Mouse (Mus musculus) Patski (cell line): ENCODE results near the gene Ttll10. TPM values are rescaled to one million over a fixed set of nuclear protein-coding genes. Genes with fewer than 3 reads are reported as not detected.

Experiments
- ATAC-seq: fragments of 100-300 bp; one replicate; pipeline ENCODE4 v1.8.0; 2021
- CTCF ChIA-PET: fragments of 350-600 bp; sonication (Branson Sonifier 250); formaldehyde crosslinking; loops from one replicate; lab custom pipeline; 2022; ENCODE audit warnings: inconsistent platforms; lab: Charles Lee
- POLR2A ChIA-PET: fragments of 350-600 bp; sonication (Branson Sonifier 250); formaldehyde crosslinking; loops from one replicate; lab custom pipeline; 2022; ENCODE audit warnings: antibody characterized with exemption, inconsistent platforms; lab: Charles Lee
- DNase-seq: peaks from one replicate; pipeline ENCODE4 v3.0.0-alpha.2; 2011; ENCODE audit warnings: low read depth, low spot score
- H3K27me3 ChIP-seq: fragments of 371-371 bp; one replicate; pipeline ENCODE4 v1.5.1; 2021
- CTCF ChIP-seq: fragments of 100-300 bp; IDR thresholded peaks from one replicate; pipeline ENCODE4 v1.5.1; 2021
- in situ Hi-C: fragments of 300-500 bp; cut with MboI; formaldehyde crosslinking; loops from 3 replicates; pipeline ENCODE4 v1.11.1; 2018; ENCODE audit warnings: low pct_unique_long_range_greater_than_20kb, mixed read lengths
- polyA plus RNA-seq: library from polyadenylated mRNA; unstranded; gene quantifications from one replicate; pipeline ENCODE4 v1.2.3, GENCODE M21; 2021

The Ttll10 gene
- polyA plus RNA-seq: 3.7 TPM

- POLR2A ChIA-PET: no interaction called here
These were observed at the start of gene Ttll10 for GRCm38 (mm10) chr4:156059261-156059660. Ttll10 (minus strand) TSS chr4:156059414.

GRCm38 (mm10) chr4:156103342-156103741 is 44.1 kb upstream of the Ttll10 start:
- H3K27me3 ChIP-seq: no peaks in the 10 kb centered on the region
- CTCF ChIA-PET: no interaction called here
- no peak for TF ChIP-seq CTCF
- no peak for ATAC-seq
- POLR2A ChIA-PET: no interaction called here
- DNase-seq: no peak
- in situ Hi-C loops: loop anchor here (10.0 kb wide), 1 partner anchor 129 kb away; no protein-coding TSS in a partner anchor

More at GRCm38 (mm10) chr4:156059261-156059660, at the start of gene Ttll10:
- in situ Hi-C loops: no loop called here
- ATAC-seq (no peak), DNase-seq (no peak)
- CTCF ChIA-PET: no interaction called here
- H3K27me3 ChIP-seq: no peaks in the 10 kb centered on the region
- no peak for TF ChIP-seq CTCF

- DNase-seq: no peak
- ChIA-PET CTCF (no interaction called here), POLR2A (no interaction called here)
- ATAC-seq: no peak
- TF ChIP-seq CTCF: peak; percentile 15
- H3K27me3 ChIP-seq: no peaks in the 10 kb centered on the region
- in situ Hi-C loops: loop anchor here (10.0 kb wide), 1 partner anchor 127 kb away; no protein-coding TSS in a partner anchor
These were observed 42.3 kb upstream of the Ttll10 start for GRCm38 (mm10) chr4:156101481-156101903.

- no peaks in the 10 kb centered on the region for H3K27me3 ChIP-seq
- no peak for TF ChIP-seq CTCF
- no peak for DNase-seq
- ChIA-PET CTCF (no interaction called here), POLR2A (interaction anchor here (0.6 kb wide), 1 partner anchor 12 kb away, joined by 3 read pairs; no protein-coding TSS in a partner anchor)
- no peak for ATAC-seq
- in situ Hi-C loops: loop anchor here (10.0 kb wide), 1 partner anchor 126 kb away; no protein-coding TSS in a partner anchor
These were observed 41.3 kb upstream of the Ttll10 start for GRCm38 (mm10) chr4:156100501-156100900.

GRCm38 (mm10) chr4:156099427-156099826 is 40.2 kb upstream of the Ttll10 start:
- ChIA-PET POLR2A (no interaction called here), CTCF (no interaction called here)
- no peak for TF ChIP-seq CTCF
- DNase-seq (no peak), ATAC-seq (no peak)
- in situ Hi-C loops: no loop called here
- no peaks in the 10 kb centered on the region for H3K27me3 ChIP-seq

GRCm38 (mm10) chr4:156097770-156098366 is 38.7 kb upstream of the Ttll10 start:
- ChIA-PET CTCF (interaction anchor here (0.6 kb wide), 1 partner anchor 17 kb away, joined by 3 read pairs; no protein-coding TSS in a partner anchor), POLR2A (no interaction called here)
- DNase-seq: no peak
- H3K27me3 ChIP-seq: no peaks in the 10 kb centered on the region
- no peak for TF ChIP-seq CTCF
- in situ Hi-C loops: no loop called here
- no peak for ATAC-seq

DNA sequence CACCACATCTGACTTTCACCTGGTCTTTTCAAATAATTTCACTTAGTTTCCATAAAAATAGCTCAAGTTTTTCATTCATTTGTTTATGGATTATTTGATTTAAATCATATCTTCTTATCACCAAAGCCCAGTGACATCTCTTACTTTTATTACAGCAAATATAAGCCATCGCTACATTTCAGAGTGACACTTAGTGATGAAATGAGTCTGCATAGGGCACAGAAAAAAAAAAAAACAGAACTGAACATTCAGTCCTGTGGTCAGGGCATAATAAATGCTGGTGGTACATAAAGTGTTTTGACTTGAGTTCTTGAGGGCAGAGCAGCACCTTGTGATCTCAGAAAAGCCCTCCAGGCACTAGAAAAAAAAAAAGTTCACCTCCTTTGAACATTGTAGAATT is 37.0 kb upstream of the Ttll10 start:
- in situ Hi-C loops: no loop called here
- ChIA-PET POLR2A (no interaction called here), CTCF (no interaction called here)
- H3K27me3 ChIP-seq: no peaks in the 10 kb centered on the region
- ATAC-seq: no peak
- DNase-seq: no peak
- no peak for TF ChIP-seq CTCF

- POLR2A ChIA-PET: no interaction called here
These were observed 34.5 kb upstream of the Ttll10 start for GRCm38 (mm10) chr4:156093758-156094157.

GRCm38 (mm10) chr4:156092765-156093164 is 33.6 kb upstream of the Ttll10 start:
- H3K27me3 ChIP-seq: no peaks in the 10 kb centered on the region
- ATAC-seq: no peak
- TF ChIP-seq CTCF: no peak
- in situ Hi-C loops: no loop called here
- POLR2A ChIA-PET: no interaction called here
- CTCF ChIA-PET: no interaction called here
- DNase-seq: no peak

More at GRCm38 (mm10) chr4:156093758-156094157, 34.5 kb upstream of the Ttll10 start:
- H3K27me3 ChIP-seq: no peaks in the 10 kb centered on the region
- in situ Hi-C loops: no loop called here
- DNase-seq (no peak), ATAC-seq (no peak)
- no peak for TF ChIP-seq CTCF
- CTCF ChIA-PET: no interaction called here

DNA sequence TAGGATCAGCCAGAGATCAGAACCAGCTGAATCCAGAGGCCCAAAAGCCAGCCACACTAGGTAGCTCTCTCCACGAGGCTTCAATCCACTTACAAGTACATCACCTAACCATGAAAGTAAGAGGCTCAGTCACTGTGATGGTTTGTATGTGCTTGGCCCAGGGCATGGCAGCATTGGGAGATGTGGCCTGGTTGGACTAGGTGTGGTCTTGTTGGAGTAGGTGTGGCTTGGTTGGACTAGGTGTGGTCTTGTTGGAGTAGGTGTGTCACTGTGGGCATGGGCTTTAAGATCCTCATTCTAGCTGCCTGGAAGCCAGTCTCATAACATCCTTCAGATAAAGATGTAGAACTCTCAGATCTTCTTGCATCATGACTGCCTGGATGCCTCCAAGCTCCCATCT is 32.0 kb upstream of the Ttll10 start:
- TF ChIP-seq CTCF: no peak
- no peak for ATAC-seq
- ChIA-PET POLR2A (no interaction called here), CTCF (no interaction called here)
- no peaks in the 10 kb centered on the region for H3K27me3 ChIP-seq
- no peak for DNase-seq
- in situ Hi-C loops: no loop called here

GRCm38 (mm10) chr4:156087398-156088087 is 28.3 kb upstream of the Ttll10 start:
- POLR2A ChIA-PET: no interaction called here
- in situ Hi-C loops: no loop called here
- no peaks in the 10 kb centered on the region for H3K27me3 ChIP-seq
- no peak for DNase-seq
- CTCF ChIA-PET: no interaction called here
- no peak for TF ChIP-seq CTCF
- no peak for ATAC-seq
